Mouse (Mus musculus) T-helper 1 cell (primary cell): ENCODE results near the gene Pxdn.

Experiments used
- in situ Hi-C: fragments of 300-600 bp; cut with MboI, MseI; formaldehyde crosslinking; loops from one replicate; pipeline ENCODE4 v1.15.1; 2025; ENCODE audit warnings: high pct_unique_total_duplicates

The Pxdn gene

DNA sequence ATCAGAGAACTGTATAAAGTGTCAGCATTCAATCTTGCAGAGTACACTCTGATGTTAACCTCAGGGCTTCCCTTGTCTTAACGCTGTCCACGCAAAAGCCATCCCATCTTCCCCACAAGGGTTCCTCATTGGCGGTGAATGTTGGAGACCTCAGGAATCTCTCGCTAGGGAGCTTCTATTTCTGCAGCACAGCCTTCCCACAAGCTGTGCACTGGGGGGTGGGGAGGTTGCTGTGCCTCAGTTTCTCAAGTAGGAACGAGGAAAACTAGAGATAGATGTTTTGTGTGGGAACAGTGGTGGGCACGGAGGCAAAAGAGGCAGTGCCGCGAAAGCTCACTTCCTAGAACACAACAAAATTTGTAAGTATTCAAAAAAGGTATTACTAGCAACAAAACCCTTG lies at the start of gene Pxdn:
TSS of gene Pxdn (plus strand) at position 301 of the 400 bp plus-strand sequence.
- in situ Hi-C loops = loop anchor here (10.0 kb wide), 2 partner anchors 817 to 1653 kb away; no protein-coding TSS in a partner anchor

GRCm38 (mm10) chr12:29894669-29895068 lies 42.7 kb upstream of the Pxdn start:
- in situ Hi-C loops = no loop called here

- in situ Hi-C loops = no loop called here
Measured at GRCm38 (mm10) chr12:29897533-29898085, 39.8 kb upstream of the Pxdn start.

DNA sequence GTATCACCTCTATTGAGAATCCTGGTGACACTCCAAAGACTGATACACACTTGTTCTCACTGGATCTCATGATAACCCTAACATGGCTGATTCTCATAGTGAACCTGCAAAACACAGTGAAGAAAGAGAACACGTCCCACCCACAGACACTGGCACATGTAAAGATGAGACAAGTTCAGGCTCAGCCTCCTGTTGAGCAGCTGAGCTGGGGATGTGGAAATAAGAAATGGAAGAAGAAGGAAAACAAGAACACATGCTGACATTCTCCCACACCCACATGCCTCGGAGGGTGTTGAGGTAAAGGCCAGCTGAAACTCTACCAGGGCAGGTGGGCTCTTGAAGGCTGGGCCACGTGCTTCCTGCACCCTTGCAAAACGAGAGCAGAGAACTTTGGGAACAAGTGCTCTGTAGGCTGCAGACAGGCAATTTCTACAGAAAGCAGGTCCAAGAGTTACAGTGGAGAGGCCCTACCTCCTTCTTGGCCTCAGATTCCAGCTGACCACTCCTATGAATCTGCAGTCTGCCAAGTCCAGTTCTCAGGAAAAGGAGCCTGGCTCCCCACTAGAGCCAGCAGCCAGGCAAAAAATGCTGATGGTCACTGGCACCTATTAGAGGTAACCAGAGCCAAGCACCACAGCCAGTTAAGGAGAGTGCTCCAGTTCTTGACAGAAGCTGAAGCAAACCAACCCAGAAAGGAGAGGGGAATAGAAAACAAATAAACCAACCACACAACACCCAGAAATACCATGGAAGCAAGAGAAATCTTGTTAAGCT lies 33.1 kb upstream of the Pxdn start:
- in situ Hi-C loops = no loop called here

DNA sequence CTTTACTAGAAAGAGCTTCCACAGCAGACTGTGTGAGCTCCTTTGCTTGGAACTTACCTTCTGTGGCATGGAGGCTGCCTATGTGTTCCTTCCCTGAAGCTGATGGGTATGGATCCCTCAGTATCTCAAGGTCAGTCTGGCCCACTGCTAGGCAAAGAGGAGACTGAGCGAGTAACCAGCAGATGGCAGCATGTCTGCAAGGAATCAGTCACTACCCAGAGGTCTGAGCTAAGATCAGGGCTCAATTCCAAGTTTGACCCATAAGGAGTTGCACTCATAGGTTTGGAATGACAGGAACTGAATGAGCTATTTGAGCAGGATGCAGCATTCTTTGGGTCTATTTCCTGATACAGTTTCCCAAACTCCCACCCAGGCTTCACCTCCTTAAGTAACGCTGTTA lies 30.4 kb upstream of the Pxdn start:
- in situ Hi-C loops = no loop called here

DNA sequence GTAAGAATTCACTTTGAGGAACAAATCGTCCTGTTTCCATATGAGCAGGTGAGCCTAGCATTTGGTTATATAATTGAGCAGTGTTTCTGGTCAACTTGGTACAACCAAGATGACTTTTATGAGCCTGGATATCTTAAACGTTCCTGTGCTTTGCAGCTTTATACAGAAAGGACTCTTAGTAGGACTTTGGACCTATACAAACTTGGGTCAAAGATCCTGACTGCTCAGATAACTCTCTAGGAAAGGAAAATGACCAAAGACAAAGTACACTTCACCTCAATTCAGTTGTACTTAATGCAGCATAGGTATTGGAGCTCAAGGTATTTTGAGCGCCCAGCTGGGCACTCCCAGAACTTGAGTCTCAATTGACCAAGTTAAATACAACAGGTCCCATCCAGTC lies 21.3 kb upstream of the Pxdn start:
- in situ Hi-C loops = no loop called here

- in situ Hi-C loops = no loop called here
Measured at GRCm38 (mm10) chr12:29916807-29917206, 20.6 kb upstream of the Pxdn start.

GRCm38 (mm10) chr12:29920298-29920697 lies 17.1 kb upstream of the Pxdn start:
- in situ Hi-C loops = no loop called here

DNA sequence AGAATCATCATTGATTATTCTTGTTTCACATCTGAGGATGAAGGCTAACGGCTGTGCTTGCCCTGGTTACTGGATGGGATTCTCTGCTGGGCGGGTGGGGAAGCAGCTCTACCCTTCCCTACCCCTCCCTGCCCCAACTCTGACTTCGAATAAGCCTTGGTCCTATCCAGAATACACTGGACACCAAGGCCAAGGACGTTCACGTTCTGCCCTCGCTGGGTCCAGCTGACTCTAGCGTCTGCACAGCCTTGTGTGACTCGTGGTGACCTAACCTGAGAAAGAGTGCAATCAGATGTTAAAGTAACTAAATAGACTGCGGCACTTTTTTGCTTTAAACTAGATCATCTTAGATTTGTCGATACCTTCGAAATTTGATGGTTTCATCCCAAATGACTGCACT lies 15.9 kb upstream of the Pxdn start:
- in situ Hi-C loops = no loop called here

DNA sequence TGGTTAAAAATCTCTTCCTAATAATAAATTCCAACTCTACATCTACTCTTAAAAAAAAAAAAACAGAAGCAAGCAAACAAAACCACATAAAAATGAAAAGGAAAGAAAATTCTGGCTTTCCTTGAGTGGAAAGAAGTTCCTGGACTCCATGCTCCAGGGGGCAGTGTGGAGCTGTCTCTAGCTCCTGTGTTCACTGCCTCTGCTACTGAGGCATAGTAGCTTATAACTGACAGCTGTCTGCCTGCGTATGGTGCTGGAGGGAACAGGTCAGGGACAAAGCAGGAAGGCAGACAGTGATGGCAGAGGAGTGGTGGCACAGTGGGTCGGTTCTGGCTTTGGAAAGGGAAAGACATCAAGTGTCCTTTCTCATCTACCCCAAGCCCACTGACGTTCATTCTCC lies 10.5 kb upstream of the Pxdn start:
- in situ Hi-C loops = no loop called here

DNA sequence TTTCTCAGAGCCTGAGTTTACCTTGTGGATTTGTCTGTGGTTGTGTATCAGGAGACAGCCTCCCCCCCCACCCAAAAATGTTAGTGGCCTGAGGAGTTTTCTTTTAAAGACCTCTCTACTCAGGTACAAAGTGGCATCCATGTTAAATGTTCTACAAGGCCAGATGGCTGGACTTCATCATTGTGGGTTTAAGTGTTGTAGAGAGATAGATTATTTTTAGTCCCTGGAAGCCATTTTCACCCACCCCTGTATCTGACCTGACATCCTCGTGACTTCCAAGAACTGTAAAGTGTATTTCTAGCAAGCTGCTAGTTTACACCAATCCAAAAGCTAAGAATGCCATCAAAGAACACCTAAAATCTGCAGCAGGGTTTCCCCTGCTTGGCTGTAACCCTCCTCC lies 6.8 kb upstream of the Pxdn start:
- in situ Hi-C loops = loop anchor here (10.0 kb wide), 2 partner anchors 824 to 1646 kb away; no protein-coding TSS in a partner anchor

- in situ Hi-C loops = loop anchor here (10.0 kb wide), 2 partner anchors 822 to 1648 kb away; no protein-coding TSS in a partner anchor
Measured at GRCm38 (mm10) chr12:29932951-29933350, 4.5 kb upstream of the Pxdn start.

DNA sequence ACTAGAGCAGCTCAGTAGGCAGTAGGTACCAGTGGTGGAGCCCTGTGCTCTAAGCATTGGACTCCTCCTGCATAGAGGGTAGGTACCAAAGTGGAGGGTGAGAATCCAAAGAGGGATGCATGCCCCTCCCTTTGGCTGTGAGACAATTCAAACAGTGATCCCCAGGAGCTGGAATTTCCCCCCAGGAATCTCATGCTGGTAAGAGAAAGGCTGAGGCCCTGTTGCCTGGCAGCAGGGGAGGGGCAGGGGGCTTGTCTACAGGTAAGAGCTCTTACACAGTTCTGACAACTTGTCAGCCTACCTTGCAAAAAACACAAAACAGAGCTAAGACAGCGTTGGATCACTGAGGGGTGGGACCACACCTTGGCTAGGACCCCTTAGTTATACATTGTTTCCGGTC lies 3.9 kb upstream of the Pxdn start:
- in situ Hi-C loops = loop anchor here (10.0 kb wide), 2 partner anchors 821 to 1649 kb away; no protein-coding TSS in a partner anchor

GRCm38 (mm10) chr12:29934120-29934581 lies 3.3 kb upstream of the Pxdn start:
- in situ Hi-C loops = loop anchor here (10.0 kb wide), 2 partner anchors 821 to 1649 kb away; no protein-coding TSS in a partner anchor

- in situ Hi-C loops = loop anchor here (10.0 kb wide), 2 partner anchors 817 to 1653 kb away; no protein-coding TSS in a partner anchor
Measured at GRCm38 (mm10) chr12:29937851-29938375, 505 bp downstream of the Pxdn start.

- in situ Hi-C loops = loop anchor here (10.0 kb wide), 2 partner anchors 816 to 1654 kb away; no protein-coding TSS in a partner anchor
Measured at GRCm38 (mm10) chr12:29938376-29939041, 1.1 kb downstream of the Pxdn start.

- in situ Hi-C loops = loop anchor here (10.0 kb wide), 2 partner anchors 816 to 1654 kb away; no protein-coding TSS in a partner anchor
Measured at GRCm38 (mm10) chr12:29939261-29939671, 1.9 kb downstream of the Pxdn start.

GRCm38 (mm10) chr12:29942435-29942834 lies 5.0 kb downstream of the Pxdn start:
- in situ Hi-C loops = no loop called here

GRCm38 (mm10) chr12:29944650-29945049 lies 7.2 kb downstream of the Pxdn start:
- in situ Hi-C loops = no loop called here

DNA sequence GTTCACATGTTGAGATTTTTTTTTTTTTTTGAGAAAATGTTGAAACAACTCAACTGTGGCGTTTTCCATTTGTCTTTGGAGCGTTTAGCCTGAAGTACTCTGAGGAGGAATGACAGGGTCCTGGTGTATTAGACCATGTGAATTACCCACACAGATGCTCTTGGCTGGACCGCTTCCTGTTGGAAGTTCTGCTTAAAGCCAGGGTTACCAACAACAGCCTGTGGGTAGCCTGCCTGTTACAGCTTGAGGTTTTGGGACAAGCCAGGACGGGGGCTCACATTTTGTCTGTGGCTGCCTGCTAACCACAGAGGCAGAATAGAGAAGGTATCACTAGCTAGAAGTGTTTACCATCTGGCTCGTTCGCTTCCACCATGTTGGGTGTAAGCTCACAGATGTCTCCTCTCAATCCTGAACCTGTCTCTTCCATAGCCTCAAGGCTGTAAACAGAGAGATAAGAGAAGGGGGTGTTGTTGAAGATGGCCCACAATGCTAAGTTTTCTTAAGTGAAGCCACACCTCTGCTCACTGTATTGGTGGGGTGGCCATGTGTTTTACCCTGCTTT lies 7.9 kb downstream of the Pxdn start:
- in situ Hi-C loops = no loop called here

- in situ Hi-C loops = no loop called here
Measured at GRCm38 (mm10) chr12:29951043-29951442, 13.6 kb downstream of the Pxdn start.
